Mouse (Mus musculus): ENCODE data around the gene Hoxd12. TPM values are rescaled to one million over a fixed set of nuclear protein-coding genes. Genes with fewer than 3 reads are reported as not detected.

Hoxd12 gene
- polyA plus RNA-seq, 1 experiment, result not detected

- 57% methylated on average over 5 of the region's 5 CpGs for WGBS
- H3K36me3 ChIP-seq (ENCODE audit: control insufficient read depth, insufficient read depth, low read length), result no peaks in the 10 kb centered on the region
- DNase-seq, result no peak
- H3K27me3 ChIP-seq (replicated peaks; ENCODE audit: control insufficient read depth, insufficient read depth, low read length), result no peaks in the 10 kb centered on the region
- H3K4me3 ChIP-seq (ENCODE audit: insufficient read depth, low read depth, low read length), result no peak overlapping the region
- no peak for TF ChIP-seq CTCF (conservative IDR thresholded peaks at IDR 0.05; ENCODE audit: insufficient read depth, insufficient read length, low read depth, low read length)
- no peak for TF ChIP-seq POLR2A (IDR thresholded peaks at IDR 0.05; ENCODE audit: low read depth, low read length)
- H3K27ac ChIP-seq (ENCODE audit: insufficient read depth, low read depth, low read length), result no peak overlapping the region
- peaks cover 24% of the 10 kb centered on the region; the same call in 1 of the 2 replicates for H3K4me1 ChIP-seq (ENCODE audit: control insufficient read depth, insufficient read depth, low read length)
Measured at GRCm38 (mm10) chr2:74720955-74721491, 46.2 kb downstream of the Hoxd12 start.

GRCm38 (mm10) chr2:74721882-74722281, 47.1 kb downstream of the Hoxd12 start:
- Histone ChIP-seq H3K27me3 (replicated peaks; ENCODE audit: control insufficient read depth, insufficient read depth, low read length) (no peaks in the 10 kb centered on the region), H3K27ac (ENCODE audit: insufficient read depth, low read depth, low read length) (no peak overlapping the region), H3K4me1 (ENCODE audit: control insufficient read depth, insufficient read depth, low read length) (peaks cover 27% of the 10 kb centered on the region; the same call in 1 of the 2 replicates), H3K36me3 (ENCODE audit: control insufficient read depth, insufficient read depth, low read length) (no peaks in the 10 kb centered on the region), H3K4me3 (ENCODE audit: insufficient read depth, low read depth, low read length) (no peak overlapping the region)
- no peak for TF ChIP-seq POLR2A (IDR thresholded peaks at IDR 0.05; ENCODE audit: low read depth, low read length)
- DNase-seq, result peak; percentile 49
- 30% methylated on average over 6 of the region's 6 CpGs for WGBS

- H3K36me3 ChIP-seq (ENCODE audit: control insufficient read depth, insufficient read depth, low read length), result no peaks in the 10 kb centered on the region
- no peak overlapping the region for H3K4me3 ChIP-seq (ENCODE audit: insufficient read depth, low read depth, low read length)
- H3K27ac ChIP-seq (ENCODE audit: insufficient read depth, low read depth, low read length), result no peak overlapping the region
- 75% methylated on average over 8 of the region's 8 CpGs for WGBS
- H3K4me1 ChIP-seq (ENCODE audit: control insufficient read depth, insufficient read depth, low read length), result peaks cover 27% of the 10 kb centered on the region; the same call in 1 of the 2 replicates
- no peak for DNase-seq
- no peaks in the 10 kb centered on the region for H3K27me3 ChIP-seq (replicated peaks; ENCODE audit: control insufficient read depth, insufficient read depth, low read length)
- TF ChIP-seq CTCF (conservative IDR thresholded peaks at IDR 0.05; ENCODE audit: insufficient read depth, insufficient read length, low read depth, low read length), result no peak
- no peak for TF ChIP-seq POLR2A (IDR thresholded peaks at IDR 0.05; ENCODE audit: low read depth, low read length)
Measured at GRCm38 (mm10) chr2:74722949-74723348, 48.1 kb downstream of the Hoxd12 start.

GRCm38 (mm10) chr2:74724244-74725015, 49.6 kb downstream of the Hoxd12 start:
- Histone ChIP-seq H3K27ac (ENCODE audit: insufficient read depth, low read depth, low read length) (no peak overlapping the region), H3K4me1 (ENCODE audit: control insufficient read depth, insufficient read depth, low read length) (peaks cover 26% of the 10 kb centered on the region; the same call in 1 of the 2 replicates), H3K27me3 (replicated peaks; ENCODE audit: control insufficient read depth, insufficient read depth, low read length) (no peaks in the 10 kb centered on the region), H3K36me3 (ENCODE audit: control insufficient read depth, insufficient read depth, low read length) (no peaks in the 10 kb centered on the region), H3K4me3 (ENCODE audit: insufficient read depth, low read depth, low read length) (no peak overlapping the region)
- 49% methylated on average over 7 of the region's 7 CpGs for WGBS
- TF ChIP-seq CTCF (conservative IDR thresholded peaks at IDR 0.05; ENCODE audit: insufficient read depth, insufficient read length, low read depth, low read length) (no peak), POLR2A (IDR thresholded peaks at IDR 0.05; ENCODE audit: low read depth, low read length) (no peak)
- peak; percentile 81 for DNase-seq

- H3K27ac ChIP-seq (ENCODE audit: insufficient read depth, low read depth, low read length), result no peak overlapping the region
- no peaks in the 10 kb centered on the region for H3K36me3 ChIP-seq (ENCODE audit: control insufficient read depth, insufficient read depth, low read length)
- WGBS, result 60% methylated on average over 17 of the region's 17 CpGs
- H3K27me3 ChIP-seq (replicated peaks; ENCODE audit: control insufficient read depth, insufficient read depth, low read length), result no peaks in the 10 kb centered on the region
- peaks cover 24% of the 10 kb centered on the region; the same call in 1 of the 2 replicates for H3K4me1 ChIP-seq (ENCODE audit: control insufficient read depth, insufficient read depth, low read length)
- no peak overlapping the region for H3K4me3 ChIP-seq (ENCODE audit: insufficient read depth, low read depth, low read length)
- no peak for DNase-seq
- TF ChIP-seq CTCF (conservative IDR thresholded peaks at IDR 0.05; ENCODE audit: insufficient read depth, insufficient read length, low read depth, low read length), result no peak
- TF ChIP-seq POLR2A (IDR thresholded peaks at IDR 0.05; ENCODE audit: low read depth, low read length), result no peak
Measured at GRCm38 (mm10) chr2:74725171-74725570, 50.4 kb downstream of the Hoxd12 start.

- no peaks in the 10 kb centered on the region for H3K27me3 ChIP-seq (replicated peaks; ENCODE audit: control insufficient read depth, insufficient read depth, low read length)
- H3K36me3 ChIP-seq (ENCODE audit: control insufficient read depth, insufficient read depth, low read length), result no peaks in the 10 kb centered on the region
- no peak within 1 kb of the TSS for H3K27ac ChIP-seq (ENCODE audit: insufficient read depth, low read depth, low read length)
- peaks cover 16% of the 10 kb centered on the region; the same call in 1 of the 2 replicates for H3K4me1 ChIP-seq (ENCODE audit: control insufficient read depth, insufficient read depth, low read length)
- no peak for TF ChIP-seq POLR2A (IDR thresholded peaks at IDR 0.05; ENCODE audit: low read depth, low read length)
- TF ChIP-seq CTCF (conservative IDR thresholded peaks at IDR 0.05; ENCODE audit: insufficient read depth, insufficient read length, low read depth, low read length), result no peak
- peak; percentile 93 for DNase-seq
- H3K4me3 ChIP-seq (ENCODE audit: insufficient read depth, low read depth, low read length), result peak within 1 kb of the TSS; percentile 40
- WGBS, result 41% methylated on average over 5 of the region's 5 CpGs
Measured at GRCm38 (mm10) chr2:74726551-74726950, 51.7 kb downstream of the Hoxd12 start, which contains the start of gene Gm28230. Gm28230 (plus strand) TSS chr2:74726728.

- Histone ChIP-seq H3K27ac (ENCODE audit: insufficient read depth, low read depth, low read length) (no peak overlapping the region), H3K4me1 (ENCODE audit: control insufficient read depth, insufficient read depth, low read length) (peaks cover 14% of the 10 kb centered on the region; the same call in 1 of the 2 replicates)
Measured at GRCm38 (mm10) chr2:74726973-74727639, 52.3 kb downstream of the Hoxd12 start.

More at GRCm38 (mm10) chr2:74726973-74727639, 52.3 kb downstream of the Hoxd12 start:
- WGBS, result 46% methylated on average over 43 of the region's 43 CpGs
- no peak for DNase-seq
- Histone ChIP-seq H3K36me3 (ENCODE audit: control insufficient read depth, insufficient read depth, low read length) (no peaks in the 10 kb centered on the region), H3K27me3 (replicated peaks; ENCODE audit: control insufficient read depth, insufficient read depth, low read length) (no peaks in the 10 kb centered on the region), H3K4me3 (ENCODE audit: insufficient read depth, low read depth, low read length) (peak overlapping the region; percentile 40)
- TF ChIP-seq POLR2A (IDR thresholded peaks at IDR 0.05; ENCODE audit: low read depth, low read length) (no peak), CTCF (conservative IDR thresholded peaks at IDR 0.05; ENCODE audit: insufficient read depth, insufficient read length, low read depth, low read length) (no peak)

Other genes starting within 250 kb of the Hoxd12 start
- 2.6 and 3.5 TPM in 2 replicates for gene Lnpk, start 95.6 kb upstream of the Hoxd12 start, polyA plus RNA-seq (2012; rRNA removed)
- gene Evx2, start 15.5 kb upstream of the Hoxd12 start, polyA plus RNA-seq (2012; rRNA removed), result not detected in 2 replicates
- not detected in 2 replicates for gene Hoxd13, start 6.7 kb upstream of the Hoxd12 start, polyA plus RNA-seq (2012; rRNA removed)
- 2.1 and 2.8 TPM in 2 replicates for gene Hoxd11, start 4.5 kb downstream of the Hoxd12 start, polyA plus RNA-seq (2012; rRNA removed)
- 7.6 and 7.9 TPM in 2 replicates for gene Hoxd10, start 16.9 kb downstream of the Hoxd12 start, polyA plus RNA-seq (2012; rRNA removed)
- 23.9 and 26.0 TPM in 2 replicates for gene Hoxd9, start 22.7 kb downstream of the Hoxd12 start, polyA plus RNA-seq (2012; rRNA removed)
- gene Hoxd8, start 29.6 kb downstream of the Hoxd12 start, polyA plus RNA-seq (2012; rRNA removed), result 45.8 and 46.2 TPM in 2 replicates
- 10.2 and 10.7 TPM in 2 replicates for gene Hoxd3, start 36.9 kb downstream of the Hoxd12 start, polyA plus RNA-seq (2012; rRNA removed)
- gene Hoxd4, start 36.9 kb downstream of the Hoxd12 start, polyA plus RNA-seq (2012; rRNA removed), result 20.3 and 31.4 TPM in 2 replicates
- 5.5 and 7.8 TPM in 2 replicates for gene Gm28230, start 51.7 kb downstream of the Hoxd12 start, polyA plus RNA-seq (2012; rRNA removed)
- 0.04 and 0.08 TPM in 2 replicates for gene Hoxd1, start 88.0 kb downstream of the Hoxd12 start, polyA plus RNA-seq (2012; rRNA removed)
- 66.8 and 68.3 TPM in 2 replicates for gene Mtx2, start 150.8 kb downstream of the Hoxd12 start, polyA plus RNA-seq (2012; rRNA removed)